Mouse (Mus musculus) hindbrain, embryonic 16.5 days (tissue): ENCODE results near the gene Castor1. TPM values are rescaled to one million over a fixed set of nuclear protein-coding genes. Genes with fewer than 3 reads are reported as not detected.
A peak's percentile ranks its signal among the peaks of the same experiment; 100 is the strongest.

ENCODE experiments used
- ATAC-seq: fragments of 200-750 bp; cut with Nextera tagmentation; 2 replicates; pipeline ENCODE4 v1.8.0; 2017; ENCODE audit warnings: moderate TSS enrichment, moderate library complexity
- H3K27ac ChIP-seq: fragments of 300-500 bp; sonication (generic); 2 replicates; pipeline ENCODE4 v1.5.1; 2014; ENCODE audit warnings: low read depth, mild to moderate bottlenecking, control low read depth, low read length, moderate library complexity
- H3K27me3 ChIP-seq: fragments of 300-500 bp; sonication (generic); replicated peaks from 2 replicates; pipeline ENCODE4 v1.6.1; 2014; ENCODE audit warnings: low read length; ENCODE audit not compliant: control insufficient read depth, insufficient read depth
- H3K36me3 ChIP-seq: fragments of 300-500 bp; sonication (generic); 2 replicates; pipeline ENCODE4 v1.6.1; 2014; ENCODE audit warnings: mild to moderate bottlenecking, low read length, moderate library complexity, mixed read lengths; ENCODE audit not compliant: control insufficient read depth, insufficient read depth
- H3K4me1 ChIP-seq: fragments of 300-500 bp; sonication (generic); 2 replicates; pipeline ENCODE4 v1.6.1; 2014; ENCODE audit warnings: low read depth, low read length; ENCODE audit not compliant: control insufficient read depth, insufficient read depth
- H3K4me2 ChIP-seq: fragments of 300-500 bp; sonication (generic); 2 replicates; pipeline ENCODE4 v1.6.1; 2014; ENCODE audit warnings: mild to moderate bottlenecking, low read length, control low read depth, moderate library complexity
- H3K4me3 ChIP-seq: fragments of 300-500 bp; sonication (generic); 2 replicates; pipeline ENCODE4 v1.5.1; 2014; ENCODE audit warnings: mild to moderate bottlenecking, low read length, control low read depth, moderate library complexity
- H3K9ac ChIP-seq: fragments of 300-500 bp; sonication (generic); 2 replicates; pipeline ENCODE4 v1.6.1; 2014; ENCODE audit warnings: low read depth, mild to moderate bottlenecking, control low read depth, low read length, moderate library complexity
- H3K9me3 ChIP-seq: fragments of 300-500 bp; sonication (generic); 2 replicates; pipeline ENCODE4 v1.6.1; 2014; ENCODE audit warnings: mild to moderate bottlenecking, low read length, moderate library complexity; ENCODE audit not compliant: control insufficient read depth
- WGBS: fragments of 180-500 bp; shearing (Covaris S2); extraction: QIAGEN DNeasy Blood & Tissue Kit; methylation state at CpG from one replicate; pipeline ENCODE4 v1.1.7; 2014; 5-methylcytosine and 5-hydroxymethylcytosine counted together
- polyA plus RNA-seq: library from polyadenylated mRNA; unstranded; fragments of >200 nt; fragmentation: Nextera tagmentation; extraction: Ambion mirVana; gene quantifications from 2 replicates; pipeline ENCODE4 v1.2.1, GENCODE M21; 2015

The Castor1 gene
- polyA plus RNA-seq, 1 experiment from 2014 or later, result 7.4 TPM

- ATAC-seq, result no peak
Observed at GRCm38 (mm10) chr11:4223393-4224188, 5.6 kb downstream of the Castor1 start.

GRCm38 (mm10) chr11:4224223-4224622 lies 6.2 kb downstream of the Castor1 start:
- Histone ChIP-seq H3K4me1 (peaks cover 2% of the 10 kb centered on the region; the same call in 1 of the 2 replicates), H3K36me3 (no peaks in the 10 kb centered on the region), H3K27me3 (no peaks in the 10 kb centered on the region), H3K4me3 (no peak overlapping the region), H3K27ac (no peak overlapping the region), H3K9ac (no peak overlapping the region), H3K9me3 (no peaks in the 10 kb centered on the region), H3K4me2 (no peak overlapping the region)
- no peak for ATAC-seq
- 61% methylated on average over 2 of the region's 2 CpGs for WGBS

More at GRCm38 (mm10) chr11:4223393-4224188, 5.6 kb downstream of the Castor1 start:
- H3K4me3 ChIP-seq, result no peak overlapping the region
- no peaks in the 10 kb centered on the region for H3K9me3 ChIP-seq
- H3K9ac ChIP-seq, result no peak overlapping the region
- no peaks in the 10 kb centered on the region; the same call in 1 of the 2 replicates for H3K4me1 ChIP-seq
- H3K27me3 ChIP-seq, result 0 out of 2 replicates have a peak, but pooled peaks cover 3% of the 10 kb centered on the region
- 44% methylated on average over 5 of the region's 7 CpGs for WGBS
- no peak overlapping the region for H3K27ac ChIP-seq
- H3K36me3 ChIP-seq, result no peaks in the 10 kb centered on the region
- H3K4me2 ChIP-seq, result no peak overlapping the region

- Histone ChIP-seq H3K4me1 (peaks cover 2% of the 10 kb centered on the region; the same call in 1 of the 2 replicates), H3K4me3 (no peak overlapping the region), H3K9me3 (no peaks in the 10 kb centered on the region), H3K4me2 (no peak overlapping the region), H3K27ac (no peak overlapping the region), H3K27me3 (no peaks in the 10 kb centered on the region), H3K9ac (no peak overlapping the region), H3K36me3 (no peaks in the 10 kb centered on the region)
- WGBS, result 85% methylated on average over 5 of the region's 5 CpGs
- no peak for ATAC-seq
Observed at GRCm38 (mm10) chr11:4226569-4227325, 8.7 kb downstream of the Castor1 start.

GRCm38 (mm10) chr11:4228463-4228862 lies 10.4 kb downstream of the Castor1 start:
- H3K9ac ChIP-seq, result no peak overlapping the region
- H3K36me3 ChIP-seq, result no peaks in the 10 kb centered on the region
- H3K4me3 ChIP-seq, result no peak overlapping the region
- no peak overlapping the region for H3K4me2 ChIP-seq
- 51% methylated on average over 8 of the region's 8 CpGs for WGBS
- no peak overlapping the region for H3K27ac ChIP-seq
- no peaks in the 10 kb centered on the region for H3K9me3 ChIP-seq
- H3K4me1 ChIP-seq, result peaks cover 2% of the 10 kb centered on the region; the same call in 1 of the 2 replicates
- H3K27me3 ChIP-seq, result no peaks in the 10 kb centered on the region
- ATAC-seq, result peak; percentile 77; the same call in 1 of the 2 replicates

GRCm38 (mm10) chr11:4229841-4230240 lies 11.8 kb downstream of the Castor1 start:
- ATAC-seq, result no peak
- no peaks in the 10 kb centered on the region for H3K36me3 ChIP-seq
- H3K4me2 ChIP-seq, result no peak overlapping the region
- 78% methylated on average over 4 of the region's 4 CpGs for WGBS
- H3K27ac ChIP-seq, result no peak overlapping the region
- H3K4me1 ChIP-seq, result peaks cover 2% of the 10 kb centered on the region; the same call in 1 of the 2 replicates
- no peak overlapping the region for H3K4me3 ChIP-seq
- no peaks in the 10 kb centered on the region for H3K9me3 ChIP-seq
- H3K27me3 ChIP-seq, result no peaks in the 10 kb centered on the region
- no peak overlapping the region for H3K9ac ChIP-seq

- WGBS, result 89% methylated on average over 2 of the region's 2 CpGs
- Histone ChIP-seq H3K4me3 (no peak overlapping the region), H3K9ac (no peak overlapping the region), H3K36me3 (no peaks in the 10 kb centered on the region), H3K27ac (no peak overlapping the region), H3K4me1 (peaks cover 2% of the 10 kb centered on the region; the same call in 1 of the 2 replicates), H3K9me3 (no peaks in the 10 kb centered on the region), H3K27me3 (no peaks in the 10 kb centered on the region), H3K4me2 (no peak overlapping the region)
- ATAC-seq, result no peak
Observed at GRCm38 (mm10) chr11:4231435-4231834, 13.4 kb downstream of the Castor1 start.

- no peaks in the 10 kb centered on the region for H3K27me3 ChIP-seq
- no peak overlapping the region for H3K4me2 ChIP-seq
- H3K27ac ChIP-seq, result no peak overlapping the region
- H3K9me3 ChIP-seq, result no peaks in the 10 kb centered on the region
- peaks cover 2% of the 10 kb centered on the region; the same call in 1 of the 2 replicates for H3K4me1 ChIP-seq
- no peak overlapping the region for H3K4me3 ChIP-seq
- ATAC-seq, result no peak
- H3K36me3 ChIP-seq, result no peaks in the 10 kb centered on the region
- H3K9ac ChIP-seq, result no peak overlapping the region
- 67% methylated on average over 12 of the region's 12 CpGs for WGBS
Observed at GRCm38 (mm10) chr11:4232644-4233043, 14.6 kb downstream of the Castor1 start.

- H3K9ac ChIP-seq, result no peak overlapping the region
- H3K36me3 ChIP-seq, result no peaks in the 10 kb centered on the region
- peaks cover 4% of the 10 kb centered on the region for H3K9me3 ChIP-seq
- ATAC-seq, result no peak
- no peaks in the 10 kb centered on the region for H3K4me1 ChIP-seq
- no peak overlapping the region for H3K27ac ChIP-seq
- 92% methylated on average over 6 of the region's 6 CpGs for WGBS
- no peak overlapping the region for H3K4me3 ChIP-seq
- H3K4me2 ChIP-seq, result no peak overlapping the region
- no peaks in the 10 kb centered on the region for H3K27me3 ChIP-seq
Observed at GRCm38 (mm10) chr11:4235052-4235655, 17.1 kb downstream of the Castor1 start.
